Mouse (Mus musculus) heart, adult 11 months (tissue): Measurements from ENCODE around the gene Supv3l1.
A peak's percentile ranks its signal among the peaks of the same experiment; 100 is the strongest.
"Not testable (repeated sequence)": the region's sequence is repeated elsewhere in the genome, so short reads cannot be mapped to it uniquely, and the experiment has no call there.

Experiments
- DNase-seq: peaks from one replicate; pipeline ENCODE4 v3.0.0; 2022

The Supv3l1 gene

GRCm38 (mm10) chr10:62449364-62450279 lies at the start of gene Supv3l1, which contains the start of gene 4930507D05Rik:
Gene Supv3l1, minus strand, starts transcription at chr10:62449738.
Gene 4930507D05Rik, plus strand, starts transcription at chr10:62449489.
- DNase-seq, result peak; percentile 99

GRCm38 (mm10) chr10:62491681-62492080 lies 42.1 kb upstream of the Supv3l1 start:
- not testable (repeated sequence) for DNase-seq

- peak; percentile 85 for DNase-seq
Observed at GRCm38 (mm10) chr10:62488266-62488665, 38.7 kb upstream of the Supv3l1 start.

- peak; percentile 100 for DNase-seq
Observed at GRCm38 (mm10) chr10:62486618-62487415, 37.3 kb upstream of the Supv3l1 start, which contains the start of gene Vps26a. Gene Vps26a, minus strand, starts transcription at chr10:62486805.

- no peak for DNase-seq
Observed at GRCm38 (mm10) chr10:62485878-62486582, 36.5 kb upstream of the Supv3l1 start.

- DNase-seq, result peak; percentile 35
Observed at GRCm38 (mm10) chr10:62481108-62481852, 31.7 kb upstream of the Supv3l1 start.

- peak; percentile 15 for DNase-seq
Observed at GRCm38 (mm10) chr10:62476980-62477379, 27.4 kb upstream of the Supv3l1 start.

GRCm38 (mm10) chr10:62474944-62475343 lies 25.4 kb upstream of the Supv3l1 start:
- DNase-seq, result peak; percentile 41

- peak; percentile 29 for DNase-seq
Observed at GRCm38 (mm10) chr10:62471105-62471504, 21.6 kb upstream of the Supv3l1 start.

- DNase-seq, result peak; percentile 40
Observed at GRCm38 (mm10) chr10:62469736-62470135, 20.2 kb upstream of the Supv3l1 start.

GRCm38 (mm10) chr10:62461321-62461720 lies 11.8 kb upstream of the Supv3l1 start:
- no peak for DNase-seq

- peak; percentile 82 for DNase-seq
Observed at GRCm38 (mm10) chr10:62452001-62452400, 2.5 kb upstream of the Supv3l1 start.

- DNase-seq, result no peak
Observed at GRCm38 (mm10) chr10:62450280-62450640, 722 bp upstream of the Supv3l1 start.

- DNase-seq, result no peak
Observed at GRCm38 (mm10) chr10:62430427-62430826, 19.1 kb downstream of the Supv3l1 start.

GRCm38 (mm10) chr10:62425081-62425871 lies 24.3 kb downstream of the Supv3l1 start:
- no peak for DNase-seq

GRCm38 (mm10) chr10:62422255-62422654 lies 27.3 kb downstream of the Supv3l1 start, which contains the start of gene Hkdc1:
Gene Hkdc1, minus strand, starts transcription at chr10:62422491.
- DNase-seq, result peak; percentile 82

GRCm38 (mm10) chr10:62421127-62421526 lies 28.4 kb downstream of the Supv3l1 start:
- no peak for DNase-seq

GRCm38 (mm10) chr10:62420399-62420798 lies 29.1 kb downstream of the Supv3l1 start:
- DNase-seq, result no peak

GRCm38 (mm10) chr10:62419422-62419821 lies 30.1 kb downstream of the Supv3l1 start:
- DNase-seq, result no peak

- no peak for DNase-seq
Observed at GRCm38 (mm10) chr10:62418831-62419356, 30.6 kb downstream of the Supv3l1 start.

GRCm38 (mm10) chr10:62413606-62413982 lies 35.9 kb downstream of the Supv3l1 start:
- no peak for DNase-seq
